Mouse (Mus musculus) CH12.LX (cell line): ENCODE results near the gene Styx. TPM values are rescaled to one million over a fixed set of nuclear protein-coding genes. Genes with fewer than 3 reads are reported as not detected.

ENCODE experiments used
- DNase-seq: peaks from one replicate; pipeline ENCODE4 v3.0.0-alpha.2; 2013; ENCODE audit errors: extremely low read depth
- H3K27ac ChIP-seq: 2 replicates; pipeline ENCODE4 v1.5.1; 2012; ENCODE audit warnings: low read depth, mild to moderate bottlenecking, control low read depth, moderate library complexity; ENCODE audit not compliant: insufficient read depth
- H3K27me3 ChIP-seq: replicated peaks from 2 replicates; pipeline ENCODE3; 2012; ENCODE audit warnings: inconsistent platforms
- H3K36me3 ChIP-seq, 2 experiments: replicated peaks in 1 of 2; 2 replicates each; pipeline versions ENCODE3 to v1.6.1; 2012; ENCODE audit warnings: inconsistent platforms in 1 of 2, low read length in 1 of 2, mild to moderate bottlenecking in 1 of 2, mixed read lengths in 1 of 2, moderate library complexity in 1 of 2; ENCODE audit not compliant: control insufficient read depth in 1 of 2, insufficient read depth in 1 of 2
- H3K4me1 ChIP-seq, 2 experiments: 2 replicates each; pipeline ENCODE4 v1.6.1; 2012; ENCODE audit warnings: inconsistent platforms in 1 of 2, moderate library complexity in 1 of 2; ENCODE audit not compliant: insufficient read depth in 2 of 2, control insufficient read depth in 1 of 2
- H3K4me2 ChIP-seq: 2 replicates; pipeline ENCODE4 v1.6.1; 2012; ENCODE audit warnings: low read depth, mild to moderate bottlenecking, control low read depth; ENCODE audit not compliant: poor library complexity, insufficient read depth, severe bottlenecking
- H3K4me3 ChIP-seq, 3 experiments: fragments of 150-350 bp in 1 of 3; sonication (generic) in 1 of 3; replicated peaks in 1 of 3; 2 replicates each; pipeline versions ENCODE3 to v1.5.1; 2011 to 2012; ENCODE audit warnings: low read depth in 2 of 3, low read length in 2 of 3, mild to moderate bottlenecking in 2 of 3, moderate library complexity in 2 of 3, control low read depth in 1 of 3, improper control_type of control experiment in 1 of 3, inconsistent platforms in 1 of 3, mixed read lengths in 1 of 3; ENCODE audit not compliant: poor library complexity in 1 of 3
- H3K79me2 ChIP-seq: replicated peaks from 2 replicates; pipeline ENCODE4 v1.6.1; 2012; ENCODE audit warnings: mild to moderate bottlenecking, moderate library complexity; ENCODE audit not compliant: control insufficient read depth, poor library complexity, insufficient read depth, severe bottlenecking; ENCODE audit errors: extremely low read depth
- H3K9ac ChIP-seq: 2 replicates; pipeline ENCODE4 v1.6.1; 2012; ENCODE audit warnings: low read depth, mild to moderate bottlenecking, control low read depth, moderate library complexity; ENCODE audit not compliant: insufficient read depth
- H3K9me3 ChIP-seq: replicated peaks from 2 replicates; pipeline ENCODE3; 2012; ENCODE audit warnings: low read length, inconsistent platforms, mixed read lengths
- CHD1 ChIP-seq: IDR thresholded peaks from 2 replicates; pipeline ENCODE4 v1.6.1; 2012; ENCODE audit warnings: low read depth, low read length, improper control_type of control experiment, inconsistent platforms
- CHD2 ChIP-seq: IDR thresholded peaks from 2 replicates; pipeline ENCODE4 v1.6.1; 2011; ENCODE audit warnings: low read length, improper control_type of control experiment
- CTCF ChIP-seq, 2 experiments: IDR thresholded peaks in 1 of 2; conservative IDR thresholded peaks in 1 of 2; 2 replicates each; pipeline ENCODE4 v1.5.1; 2011 to 2012; ENCODE audit warnings: low read depth in 2 of 2, low read length in 2 of 2, improper control_type of control experiment in 1 of 2, inconsistent platforms in 1 of 2, mild to moderate bottlenecking in 1 of 2, moderate library complexity in 1 of 2
- EP300 ChIP-seq: IDR thresholded peaks from 2 replicates; pipeline ENCODE4 v1.6.1; 2011; ENCODE audit warnings: low read length, improper control_type of control experiment
- HCFC1 ChIP-seq: IDR thresholded peaks from 2 replicates; pipeline ENCODE4 v1.6.1; 2012; ENCODE audit warnings: low read depth, mild to moderate bottlenecking, inconsistent platforms, low read length, improper control_type of control experiment
- JUN ChIP-seq: IDR thresholded peaks from 2 replicates; pipeline ENCODE4 v1.6.1; 2011; ENCODE audit warnings: low read depth, mild to moderate bottlenecking, low read length, improper control_type of control experiment, moderate library complexity; ENCODE audit not compliant: insufficient read depth
- JUND ChIP-seq: conservative IDR thresholded peaks from 2 replicates; pipeline ENCODE4 v1.6.1; 2011; ENCODE audit warnings: low read depth, low read length, improper control_type of control experiment
- KAT2A ChIP-seq: IDR thresholded peaks from 2 replicates; pipeline ENCODE4 v1.6.1; 2012; ENCODE audit warnings: low read length, improper control_type of control experiment, inconsistent platforms; ENCODE audit not compliant: insufficient replicate concordance
- MAX ChIP-seq: IDR thresholded peaks from 2 replicates; pipeline ENCODE4 v1.6.1; 2011; ENCODE audit warnings: low read length, improper control_type of control experiment
- MXI1 ChIP-seq: IDR thresholded peaks from 2 replicates; pipeline ENCODE4 v1.6.1; 2011; ENCODE audit warnings: mild to moderate bottlenecking, low read depth, low read length, improper control_type of control experiment
- MYC ChIP-seq: IDR thresholded peaks from 2 replicates; pipeline ENCODE4 v1.6.1; 2011; ENCODE audit warnings: low read depth, mild to moderate bottlenecking, improper control_type of control experiment, low read length
- POLR2AphosphoS2 ChIP-seq: IDR thresholded peaks from 2 replicates; pipeline ENCODE4 v1.6.1; 2011; ENCODE audit warnings: low read depth, low read length, improper control_type of control experiment
- RAD21 ChIP-seq: IDR thresholded peaks from 2 replicates; pipeline ENCODE4 v1.6.1; 2011; ENCODE audit warnings: low read depth, mild to moderate bottlenecking, low read length, improper control_type of control experiment, moderate library complexity
- RCOR1 ChIP-seq: conservative IDR thresholded peaks from 2 replicates; pipeline ENCODE4 v1.6.1; 2012; ENCODE audit warnings: low read depth, mild to moderate bottlenecking, inconsistent platforms, low read length, improper control_type of control experiment
- TBP ChIP-seq: conservative IDR thresholded peaks from 2 replicates; pipeline ENCODE4 v1.6.1; 2011; ENCODE audit warnings: low read depth, low read length, improper control_type of control experiment
- UBTF ChIP-seq: IDR thresholded peaks from 2 replicates; pipeline ENCODE4 v1.6.1; 2012; ENCODE audit warnings: low read depth, mild to moderate bottlenecking, inconsistent platforms, low read length, improper control_type of control experiment, moderate library complexity
- USF1 ChIP-seq: IDR thresholded peaks from 2 replicates; pipeline ENCODE4 v1.6.1; 2014; ENCODE audit warnings: low read depth, mild to moderate bottlenecking, inconsistent platforms, low read length, improper control_type of control experiment
- USF2 ChIP-seq: conservative IDR thresholded peaks from 2 replicates; pipeline ENCODE4 v1.6.1; 2011; ENCODE audit warnings: low read depth, low read length, improper control_type of control experiment
- ZC3H11A ChIP-seq: IDR thresholded peaks from 2 replicates; pipeline ENCODE4 v1.6.1; 2012; ENCODE audit warnings: low read depth, mild to moderate bottlenecking, inconsistent platforms, low read length, improper control_type of control experiment
- ZKSCAN1 ChIP-seq: IDR thresholded peaks from 2 replicates; pipeline ENCODE4 v1.6.1; 2012; ENCODE audit warnings: low read depth, inconsistent platforms, low read length, improper control_type of control experiment, borderline replicate concordance
- ZNF384 ChIP-seq: IDR thresholded peaks from 2 replicates; pipeline ENCODE4 v1.6.1; 2012; ENCODE audit warnings: low read depth, low read length, improper control_type of control experiment, inconsistent platforms
- dilution Hi-C: fragments of 300-500 bp; cut with MboI; formaldehyde crosslinking; loops from 2 replicates; pipeline ENCODE4 v1.14.3; 2020; ENCODE audit warnings: low sequenced_read_pairs; ENCODE audit not compliant: extremely low pct_unique_long_range_greater_than_20kb, extremely low pct_ligation_motif_present
- in situ Hi-C: fragments of 300-500 bp; cut with MboI; formaldehyde crosslinking; loops from 3 replicates; pipeline ENCODE4 v1.14.3; 2019; ENCODE audit warnings: low sequenced_read_pairs, low pct_ligation_motif_present, low pct_unique_long_range_greater_than_20kb, mixed read lengths
- polyA plus RNA-seq: library from polyadenylated mRNA; unstranded; fragments of >175 nt; gene quantifications from 2 replicates; pipeline ENCODE4 v1.2.1, GENCODE M21; 2012; ENCODE audit warnings: low read depth; ENCODE audit not compliant: insufficient read length
- total RNA-seq, 2 experiments: library from RNA; depleted of rRNA; stranded (reverse); fragments of 300-350 nt in 1 of 2; fragments of >200 nt in 1 of 2; gene quantifications; 2 replicates each; pipeline ENCODE4 v1.2.3; 2012 to 2014

Gene Styx
- total and polyA plus RNA-seq, 3 experiments = 15.7 to 41.2 (median 21.8) TPM

DNA sequence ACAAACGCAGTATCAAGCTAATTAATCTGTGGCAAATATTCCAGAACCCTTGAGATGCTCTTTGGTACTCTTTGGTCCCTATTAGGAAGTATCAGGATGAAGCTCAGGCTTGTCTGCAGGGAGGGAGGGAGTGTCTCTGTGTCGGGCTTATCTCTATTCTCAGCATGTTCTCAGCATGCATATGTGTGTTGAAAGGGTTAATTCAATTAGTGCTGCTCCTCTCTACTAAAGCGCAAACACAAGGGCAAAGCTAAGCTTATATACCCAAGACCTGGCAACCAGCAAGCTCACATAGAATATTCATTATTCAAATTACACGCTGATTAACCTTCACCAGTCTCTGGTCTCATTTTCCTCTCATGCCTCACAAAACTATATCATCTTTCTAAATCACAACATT is 47.0 kb upstream of the Styx start:
- H3K27me3 ChIP-seq = no peaks in the 10 kb centered on the region
- DNase-seq = no peak
- H3K36me3 ChIP-seq = peaks cover 52 to 84% of the 10 kb centered on the region in 2 experiments
- H3K27ac ChIP-seq = no peak overlapping the region
- dilution Hi-C loops = no loop called here
- peaks cover 31% of the 10 kb centered on the region for H3K79me2 ChIP-seq
- H3K4me2 ChIP-seq = no peak overlapping the region
- no peak overlapping the region for H3K4me3 ChIP-seq
- H3K9ac ChIP-seq = no peak overlapping the region
- TF ChIP-seq JUN (no peak), POLR2AphosphoS2 (no peak), RAD21 (no peak), UBTF (no peak), KAT2A (no peak), USF1 (no peak), EP300 (no peak), CHD2 (no peak), ZNF384 (no peak), ZKSCAN1 (no peak), MAX (no peak), CTCF (conservative IDR thresholded peaks at IDR 0.05 in 1 of 2, IDR thresholded peaks at IDR 0.05 in 1 of 2; ENCODE audit: low read depth in 2 of 2, low read length in 2 of 2) (no peak), RCOR1 (no peak), MYC (no peak), HCFC1 (no peak), TBP (no peak), JUND (no peak), USF2 (no peak), MXI1 (no peak), CHD1 (no peak)
- H3K9me3 ChIP-seq = no peaks in the 10 kb centered on the region
- peaks cover 2 to 8% of the 10 kb centered on the region in 2 experiments; a peak in 3 of 4 replicates for H3K4me1 ChIP-seq
- in situ Hi-C loops = no loop called here

DNA sequence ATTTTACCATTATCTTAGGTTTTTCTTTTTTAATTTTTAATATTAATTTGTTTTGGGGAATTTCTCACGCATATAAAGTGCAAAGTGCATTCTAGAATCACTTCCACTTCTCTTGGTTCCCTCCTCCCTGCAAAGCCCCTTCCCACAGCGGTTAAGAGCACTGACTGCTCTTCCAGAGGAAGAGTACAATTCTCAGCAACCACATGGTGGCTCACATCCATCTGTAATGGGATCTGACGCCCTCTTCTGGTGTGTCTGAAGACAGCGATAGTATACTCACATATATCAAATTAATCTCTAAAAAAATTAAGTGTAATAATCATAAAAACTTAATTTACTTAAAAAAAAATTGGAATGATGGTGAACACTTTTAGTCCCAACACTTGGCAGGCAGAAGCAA is 46.5 kb upstream of the Styx start:
- Histone ChIP-seq H3K4me3 (no peak overlapping the region), H3K27me3 (no peaks in the 10 kb centered on the region)
- peak in 1 of 2 experiments; percentile 41; a peak in 2 of 4 replicates for TF ChIP-seq CTCF (conservative IDR thresholded peaks at IDR 0.05 in 1 of 2, IDR thresholded peaks at IDR 0.05 in 1 of 2; ENCODE audit: low read depth in 2 of 2, low read length in 2 of 2)
- no peak for TF ChIP-seq ZC3H11A
- TF ChIP-seq, all 38 proteins: peak for 1
- no peak overlapping the region for H3K4me2 ChIP-seq
- in situ Hi-C loops = no loop called here
- H3K36me3 ChIP-seq = peaks cover 50 to 84% of the 10 kb centered on the region in 2 experiments
- H3K9ac ChIP-seq = no peak overlapping the region
- no peaks in the 10 kb centered on the region for H3K9me3 ChIP-seq
- peaks cover 36% of the 10 kb centered on the region for H3K79me2 ChIP-seq
- no peak overlapping the region for H3K27ac ChIP-seq
- H3K4me1 ChIP-seq = peaks cover 2 to 12% of the 10 kb centered on the region in 2 experiments
- no peak for DNase-seq
- dilution Hi-C loops = no loop called here
